ENCODE assay signal across 14 mouse cellular contexts in the genomic region with DNA sequence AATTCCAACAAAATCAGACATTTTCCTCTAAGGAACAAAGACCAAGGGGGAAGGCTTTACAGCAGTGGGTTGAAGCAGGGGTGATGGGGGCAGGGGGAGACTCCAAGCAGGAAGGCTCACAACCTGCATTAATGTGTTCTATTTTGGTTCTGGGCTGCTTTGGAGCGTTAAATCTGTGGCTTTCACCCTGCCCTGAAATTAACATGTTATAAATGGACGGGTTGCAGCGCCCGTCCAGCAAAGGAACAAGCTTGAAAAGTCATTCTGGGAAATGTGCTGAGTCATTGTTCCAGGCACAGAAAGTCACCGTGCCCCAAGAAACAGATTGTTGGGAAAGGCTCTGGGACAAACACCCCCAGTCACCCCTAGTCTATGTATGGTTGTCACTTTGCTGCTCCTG.
DNase-seq lines count a peak whose midpoint lies in the region; ATAC-seq and TF ChIP-seq lines count a peak whose summit lies in the region.
"Had no signal": no experiment of that assay in that cellular context is flagged by ENCODE, and none has a peak within 500 bp of the region (broad histone marks: within the 10 kb centered on the region; RNA-seq: fewer than 3 reads in every experiment).

No protein-coding gene starts in this region.

- ATAC-seq in kidney, embryonic 14.5 days (ENCODE audit: low FRiP score, low TSS enrichment), result no peak
- ATAC-seq: forebrain, embryonic 13.5 days had no signal

- intact Hi-C loops in left cerebral cortex, adult 2 months (cut with DNase I), result no loop called here

- H3K27ac ChIP-seq in kidney, adult 2 months (ENCODE audit: insufficient read depth, low read depth, low read length), result peak overlapping the region; percentile 35; the same call in 1 of the 2 replicates
- H3K27ac ChIP-seq in kidney, embryonic 14.5 days (ENCODE audit: low read depth, low read length), result no peak overlapping the region
- H3K27ac ChIP-seq in left cerebral cortex, adult 2 months, result no peak overlapping the region
- H3K27ac ChIP-seq: forebrain, embryonic 13.5 days; heart, embryonic 13.5 days; hindbrain, embryonic 13.5 days had no signal

- no peak for TF ChIP-seq CTCF in kidney, adult 2 months (conservative IDR thresholded peaks at IDR 0.05; ENCODE audit: insufficient read depth, insufficient read length, low read depth, low read length)
- TF ChIP-seq CTCF in left cerebral cortex, adult 2 months (IDR thresholded peaks at IDR 0.05), result no peak

- no peak overlapping the region for H3K4me3 ChIP-seq in kidney, adult 2 months (ENCODE audit: insufficient read depth, low read depth, low read length)
- H3K4me3 ChIP-seq in kidney, embryonic 14.5 days (ENCODE audit: low read length), result no peak overlapping the region
- H3K4me3 ChIP-seq in left cerebral cortex, adult 2 months, result no peak overlapping the region
- H3K4me3 ChIP-seq: forebrain, embryonic 13.5 days; heart, embryonic 13.5 days; hindbrain, embryonic 13.5 days had no signal

- H3K36me3 ChIP-seq in kidney, adult 2 months (ENCODE audit: control insufficient read depth, insufficient read depth, low read length), result no peaks in the 10 kb centered on the region
- no peaks in the 10 kb centered on the region for H3K36me3 ChIP-seq in kidney, embryonic 14.5 days (ENCODE audit: control insufficient read depth, insufficient read depth, low read length)
- H3K36me3 ChIP-seq: heart, embryonic 13.5 days; hindbrain, embryonic 13.5 days had no signal

- peak; percentile 25 for DNase-seq in adrenal gland, adult 2 months
- no peak for DNase-seq in adrenal gland, postnatal 10 days
- DNase-seq in kidney, adult 2 months, result peak; percentile 46
- peak; percentile 50 for DNase-seq in adipocyte (ENCODE audit: low spot score)
- peak; percentile 21 for DNase-seq in kidney, postnatal 14 days
- no peak for DNase-seq in left cerebral cortex, adult 2 months (ENCODE audit: extremely low spot score in 1 of 2, low spot score in 2 of 2)
- no peak for DNase-seq in right cerebral cortex, postnatal 10 days (ENCODE audit: low spot score in 2 of 2)
- DNase-seq: adrenal gland, postnatal 25 days; liver; thymus, postnatal 36 days had no signal

- H3K27me3 ChIP-seq in kidney, adult 2 months (replicated peaks; ENCODE audit: control insufficient read depth, insufficient read depth, low read length), result no peaks in the 10 kb centered on the region
- no peaks in the 10 kb centered on the region for H3K27me3 ChIP-seq in kidney, embryonic 14.5 days (ENCODE audit: control insufficient read depth, insufficient read depth, low read length)
- H3K27me3 ChIP-seq: forebrain, embryonic 13.5 days; heart, embryonic 13.5 days; hindbrain, embryonic 13.5 days had no signal

- H3K4me2 ChIP-seq in kidney, embryonic 14.5 days (replicated peaks; ENCODE audit: low read depth, low read length), result no peak overlapping the region
- H3K4me2 ChIP-seq: forebrain, embryonic 13.5 days; heart, embryonic 13.5 days; hindbrain, embryonic 13.5 days had no signal

- 14% methylated on average over 5 of the region's 5 CpGs for WGBS in kidney, adult 2 months
- 33% methylated on average over 5 of the region's 5 CpGs for WGBS in kidney, embryonic 14.5 days

- H3K9ac ChIP-seq in kidney, embryonic 14.5 days (ENCODE audit: low read depth, low read length), result no peak overlapping the region
- H3K9ac ChIP-seq: forebrain, embryonic 13.5 days; heart, embryonic 13.5 days; hindbrain, embryonic 13.5 days had no signal

- no peaks in the 10 kb centered on the region for H3K4me1 ChIP-seq in kidney, adult 2 months (ENCODE audit: control insufficient read depth, insufficient read depth, low read length)
- H3K4me1 ChIP-seq in kidney, embryonic 14.5 days (ENCODE audit: control insufficient read depth, insufficient read depth, low read length), result no peaks in the 10 kb centered on the region
- H3K4me1 ChIP-seq: forebrain, embryonic 13.5 days; heart, embryonic 13.5 days; hindbrain, embryonic 13.5 days had no signal

- TF ChIP-seq POLR2A in kidney, adult 2 months (IDR thresholded peaks at IDR 0.05; ENCODE audit: low read depth, low read length), result no peak

- no peaks in the 10 kb centered on the region for H3K9me3 ChIP-seq in kidney, embryonic 14.5 days (ENCODE audit: control insufficient read depth, low read length)
- H3K9me3 ChIP-seq: forebrain, embryonic 13.5 days; heart, embryonic 13.5 days; hindbrain, embryonic 13.5 days had no signal

Comparison
In these comparisons a context has a peak if more than half of its experiments do, and no peak if none do; other contexts are left out.
1. DNase-seq: peak in adrenal gland, adult 2 months (single experiment), kidney, adult 2 months (single experiment), adipocyte (single experiment) and kidney, postnatal 14 days (single experiment); none in adrenal gland, postnatal 10 days (single experiment), left cerebral cortex, adult 2 months (0 of 2) and right cerebral cortex, postnatal 10 days (0 of 2).